10 mouse cellular contexts compared by ENCODE assay signal in genomic region chrX:73524318-73525222, GRCm38 (mm10). TPM values are rescaled to one million over a fixed set of nuclear protein-coding genes. Genes with fewer than 3 reads are reported as not detected.
A peak's percentile ranks its signal among the peaks of the same experiment; 100 is the strongest.
DNase-seq lines count a peak whose midpoint lies in the region; ATAC-seq lines count a peak whose summit lies in the region.
"Had no signal": no experiment of that assay in that cellular context is flagged by ENCODE, and none has a peak within 500 bp of the region (broad histone marks: within the 10 kb centered on the region; RNA-seq: fewer than 3 reads in every experiment).

No protein-coding gene starts in this region.

- H3K9me3 ChIP-seq in forebrain, embryonic 12.5 days = no peaks in the 10 kb centered on the region
- H3K9me3 ChIP-seq in forebrain, embryonic 10.5 days = no peaks in the 10 kb centered on the region
- H3K9me3 ChIP-seq in hindbrain, embryonic 15.5 days = no peaks in the 10 kb centered on the region
- H3K9me3 ChIP-seq in stomach, embryonic 14.5 days (ENCODE audit: control insufficient read depth, low read depth, low read length) = no peaks in the 10 kb centered on the region
- H3K9me3 ChIP-seq: heart, embryonic 13.5 days; limb, embryonic 15.5 days had no signal

- no peaks in the 10 kb centered on the region for H3K36me3 ChIP-seq in forebrain, embryonic 12.5 days (replicated peaks)
- H3K36me3 ChIP-seq in forebrain, embryonic 10.5 days (replicated peaks) = no peaks in the 10 kb centered on the region
- H3K36me3 ChIP-seq in hindbrain, embryonic 15.5 days = no peaks in the 10 kb centered on the region
- no peaks in the 10 kb centered on the region for H3K36me3 ChIP-seq in stomach, embryonic 14.5 days (ENCODE audit: control insufficient read depth, insufficient read depth, low read length)
- H3K36me3 ChIP-seq: heart, embryonic 13.5 days; limb, embryonic 15.5 days had no signal

- H3K4me2 ChIP-seq in forebrain, embryonic 12.5 days = no peak overlapping the region
- no peak overlapping the region for H3K4me2 ChIP-seq in hindbrain, embryonic 15.5 days
- no peak overlapping the region for H3K4me2 ChIP-seq in stomach, embryonic 14.5 days (replicated peaks; ENCODE audit: low read depth, low read length)
- H3K4me2 ChIP-seq: heart, embryonic 13.5 days; limb, embryonic 15.5 days had no signal

- H3K27me3 ChIP-seq in forebrain, embryonic 12.5 days = no peaks in the 10 kb centered on the region
- peaks cover 91% of the 10 kb centered on the region for H3K27me3 ChIP-seq in forebrain, embryonic 10.5 days (ENCODE audit: poor library complexity, severe bottlenecking)
- no peaks in the 10 kb centered on the region for H3K27me3 ChIP-seq in hindbrain, embryonic 15.5 days
- no peaks in the 10 kb centered on the region for H3K27me3 ChIP-seq in stomach, embryonic 14.5 days (ENCODE audit: control insufficient read depth, insufficient read depth, low read length)

- 64% methylated on average over 9 of the region's 9 CpGs for WGBS in forebrain, embryonic 12.5 days
- WGBS in forebrain, embryonic 10.5 days = 84% methylated on average over 9 of the region's 9 CpGs
- 33% methylated on average over 9 of the region's 9 CpGs for WGBS in hindbrain, embryonic 15.5 days
- 59% methylated on average over 9 of the region's 9 CpGs for WGBS in stomach, embryonic 14.5 days

- peak; percentile 69; the same call in 1 of the 2 replicates for ATAC-seq in forebrain, embryonic 12.5 days (ENCODE audit: low FRiP score)
- peak; percentile 76 for ATAC-seq in hindbrain, embryonic 15.5 days (ENCODE audit: low FRiP score, low read depth)
- peak; percentile 6; the same call in 1 of the 2 replicates for ATAC-seq in stomach, embryonic 14.5 days (ENCODE audit: insufficient number of reproducible peaks, insufficient read depth, low FRiP score, low read depth)

- H3K27ac ChIP-seq in forebrain, embryonic 12.5 days = no peak overlapping the region
- H3K27ac ChIP-seq in forebrain, embryonic 10.5 days = no peak overlapping the region
- 0 out of 2 replicates have a peak overlapping the region, but pooled peaks have one; percentile 25 for H3K27ac ChIP-seq in hindbrain, embryonic 15.5 days (replicated peaks)
- H3K27ac ChIP-seq in stomach, embryonic 14.5 days (ENCODE audit: low read length) = no peak overlapping the region
- H3K27ac ChIP-seq: heart, embryonic 13.5 days; limb, embryonic 15.5 days had no signal

- no peak overlapping the region for H3K9ac ChIP-seq in forebrain, embryonic 12.5 days
- no peak overlapping the region for H3K9ac ChIP-seq in hindbrain, embryonic 15.5 days
- H3K9ac ChIP-seq in stomach, embryonic 14.5 days (replicated peaks; ENCODE audit: low read depth, low read length) = no peak overlapping the region
- H3K9ac ChIP-seq: heart, embryonic 13.5 days; limb, embryonic 15.5 days had no signal

- H3K4me3 ChIP-seq in forebrain, embryonic 12.5 days (replicated peaks) = no peak overlapping the region
- H3K4me3 ChIP-seq in forebrain, embryonic 10.5 days = no peak overlapping the region
- H3K4me3 ChIP-seq in hindbrain, embryonic 15.5 days = no peak overlapping the region
- H3K4me3 ChIP-seq in stomach, embryonic 14.5 days (ENCODE audit: low read depth, low read length) = no peak overlapping the region
- H3K4me3 ChIP-seq: heart, embryonic 13.5 days; limb, embryonic 15.5 days had no signal

- DNase-seq in forebrain, embryonic 10.5 days (ENCODE audit: extremely low spot score, low spot score) = no peak
- peak; percentile 45 for DNase-seq in right cerebral cortex, postnatal 14 days
- DNase-seq in right cerebral cortex, adult 2 months (ENCODE audit: low spot score in 2 of 2) = no peak
- DNase-seq in spleen, postnatal 10 days (ENCODE audit: low spot score in 2 of 2) = no peak
- DNase-seq in gastrocnemius, postnatal 4 days (ENCODE audit: low spot score in 2 of 2) = no peak

- H3K4me1 ChIP-seq in forebrain, embryonic 12.5 days = no peaks in the 10 kb centered on the region
- no peaks in the 10 kb centered on the region for H3K4me1 ChIP-seq in forebrain, embryonic 10.5 days
- H3K4me1 ChIP-seq in hindbrain, embryonic 15.5 days (replicated peaks) = no peaks in the 10 kb centered on the region
- H3K4me1 ChIP-seq in stomach, embryonic 14.5 days (ENCODE audit: control insufficient read depth, insufficient read depth, low read length) = no peaks in the 10 kb centered on the region
- H3K4me1 ChIP-seq: heart, embryonic 13.5 days; limb, embryonic 15.5 days had no signal

RNA-seq across cellular contexts. Expression of gene Atp2b3, which starts 21.7 kb away (rescaled TPM):
- polyA plus RNA-seq in forebrain, embryonic 12.5 days (2016; fragmentation: Nextera tagmentation; extraction: Ambion mirVana) = 0.74 and 0.78 TPM in 2 replicates
- 0.06 and 0.10 TPM in 2 replicates for polyA plus RNA-seq in forebrain, embryonic 10.5 days (2016; fragmentation: Nextera tagmentation; extraction: Ambion mirVana)
- polyA plus RNA-seq in hindbrain, embryonic 15.5 days (2015; fragmentation: Nextera tagmentation; extraction: Ambion mirVana) = 6.6 and 8.6 TPM in 2 replicates
- 0.36 and 0.38 TPM in 2 replicates for polyA plus RNA-seq in stomach, embryonic 14.5 days (2014; fragmentation: Nextera tagmentation; extraction: Ambion mirVana)
- 1 to 10 TPM; 4.6 to 9.7 TPM for total RNA-seq in gastrocnemius, postnatal 4 days (2021)

RNA-seq across cellular contexts. Expression of gene Bgn, which starts 41.2 kb away (rescaled TPM):
- 21.4 and 21.5 TPM in 2 replicates for polyA plus RNA-seq in forebrain, embryonic 12.5 days (2016; fragmentation: Nextera tagmentation; extraction: Ambion mirVana)
- 10.3 and 12.3 TPM in 2 replicates for polyA plus RNA-seq in forebrain, embryonic 10.5 days (2016; fragmentation: Nextera tagmentation; extraction: Ambion mirVana)
- polyA plus RNA-seq in hindbrain, embryonic 15.5 days (2015; fragmentation: Nextera tagmentation; extraction: Ambion mirVana) = 24.3 and 25.8 TPM in 2 replicates
- 95.7 and 104 TPM in 2 replicates for polyA plus RNA-seq in stomach, embryonic 14.5 days (2014; fragmentation: Nextera tagmentation; extraction: Ambion mirVana)
- total RNA-seq in gastrocnemius, postnatal 4 days (2021) = 100 to 1,000 TPM; 487 to 574 TPM

Comparison
In these comparisons a context has a peak if more than half of its experiments do, and no peak if none do; other contexts are left out.
1. ATAC-seq: peak in every context shown above with its lines; median percentile 76 in hindbrain, embryonic 15.5 days; 69 in forebrain, embryonic 12.5 days; 6 in stomach, embryonic 14.5 days.